Mouse (Mus musculus): ENCODE measurements around the gene Mbnl2. TPM values are rescaled to one million over a fixed set of nuclear protein-coding genes. Genes with fewer than 3 reads are reported as not detected.

Mbnl2 gene
- total RNA-seq, 4 experiments from 2014 or later = 236 to 260 (median 252) TPM

DNA sequence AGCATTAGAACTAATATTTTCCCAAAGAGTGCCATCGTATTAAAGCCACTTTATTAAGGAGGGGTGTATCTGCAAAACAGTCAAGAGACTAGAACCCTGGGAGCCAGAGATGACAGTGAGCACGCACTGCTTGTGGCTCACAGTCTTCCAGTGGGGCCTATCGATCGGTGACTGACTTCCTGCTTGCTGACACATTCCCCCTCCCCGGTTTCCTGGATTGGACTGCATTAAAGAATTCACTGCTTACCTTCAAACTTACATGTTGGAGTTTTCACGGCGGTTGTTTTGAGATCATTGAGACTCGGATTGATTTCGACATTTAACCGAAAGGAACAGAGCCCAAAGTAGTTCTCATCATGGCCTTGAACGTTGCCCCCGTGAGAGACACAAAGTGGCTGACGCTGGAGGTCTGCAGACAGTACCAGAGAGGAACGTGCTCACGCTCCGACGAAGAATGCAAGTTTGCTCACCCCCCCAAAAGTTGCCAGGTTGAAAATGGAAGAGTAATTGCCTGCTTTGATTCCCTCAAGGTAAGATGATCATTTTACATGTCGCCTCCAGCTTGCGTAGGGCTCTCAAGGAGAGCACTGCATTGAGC lies 49.5 kb downstream of the Mbnl2 start:
- no peak for DNase-seq (ENCODE audit: low spot score)

DNA sequence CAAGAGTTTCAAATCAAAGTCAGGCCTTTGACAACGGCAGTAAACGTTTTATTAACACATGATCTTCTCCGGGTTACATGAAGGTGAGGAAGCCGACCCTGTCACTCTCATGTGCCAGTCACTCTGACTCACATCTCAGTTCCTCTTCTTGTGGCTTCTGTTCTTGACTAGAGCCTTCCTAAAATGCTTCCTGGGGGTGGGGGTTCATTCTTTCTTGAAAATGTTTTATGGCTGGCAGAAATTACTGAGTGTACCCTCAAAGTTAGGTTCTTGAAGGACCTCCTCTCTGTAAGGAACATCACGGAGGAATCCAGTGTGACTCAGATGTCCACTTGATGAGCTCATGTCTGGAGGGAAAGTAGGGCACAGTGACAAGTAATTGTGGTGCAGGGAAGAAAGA lies 50.2 kb downstream of the Mbnl2 start:
- DNase-seq (ENCODE audit: low spot score) = no peak

DNA sequence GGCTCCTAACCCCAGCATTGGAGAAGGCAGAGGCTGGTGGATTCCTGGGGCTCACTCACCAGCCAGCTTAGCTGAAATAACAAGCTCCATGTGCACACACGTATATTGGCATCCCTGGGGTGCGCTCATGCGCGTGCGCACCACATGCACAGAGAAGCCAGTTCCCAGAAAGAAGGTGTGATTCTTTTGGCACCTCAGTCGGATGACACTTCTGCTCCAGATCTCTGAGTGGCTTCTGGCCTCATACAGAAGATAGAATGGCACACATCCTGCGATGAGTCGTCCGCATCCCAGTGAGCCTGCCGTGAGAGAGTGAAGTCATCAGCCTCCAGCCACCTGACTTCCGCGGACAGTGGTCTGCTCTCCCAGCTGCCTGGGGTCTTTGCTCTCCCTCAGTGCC lies 55.0 kb downstream of the Mbnl2 start:
- no peak for DNase-seq (ENCODE audit: low spot score)

DNA sequence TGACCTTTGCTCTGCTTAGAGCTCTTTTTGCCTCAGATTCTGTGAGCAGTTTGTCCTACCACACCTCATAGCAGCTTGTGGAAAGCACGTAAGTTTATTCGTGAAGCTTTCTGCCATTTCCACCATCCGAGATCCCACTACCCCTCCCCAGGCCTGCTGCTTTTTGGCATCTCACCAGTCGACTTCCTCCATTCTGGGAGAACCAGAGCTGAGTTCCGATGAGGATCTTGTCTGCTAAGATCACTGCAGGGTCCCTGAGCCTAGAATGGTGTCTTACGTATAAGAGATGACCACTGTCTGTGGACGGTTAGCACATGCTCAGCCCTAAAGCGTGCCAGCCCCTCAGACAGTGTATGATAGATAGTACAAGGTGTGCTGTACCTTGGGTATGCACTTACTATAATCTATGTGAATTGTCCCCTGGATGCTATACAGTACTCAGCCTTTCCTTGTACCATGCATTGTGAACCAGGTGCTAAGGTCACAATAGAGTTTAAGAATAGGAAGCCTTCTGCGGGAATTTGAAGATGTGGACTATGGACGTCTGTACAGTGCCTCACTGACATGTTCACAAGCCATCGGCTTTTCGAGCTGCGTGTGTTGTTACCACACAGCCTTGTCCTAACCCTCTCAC lies 55.5 kb downstream of the Mbnl2 start:
- DNase-seq (ENCODE audit: low spot score) = no peak

DNA sequence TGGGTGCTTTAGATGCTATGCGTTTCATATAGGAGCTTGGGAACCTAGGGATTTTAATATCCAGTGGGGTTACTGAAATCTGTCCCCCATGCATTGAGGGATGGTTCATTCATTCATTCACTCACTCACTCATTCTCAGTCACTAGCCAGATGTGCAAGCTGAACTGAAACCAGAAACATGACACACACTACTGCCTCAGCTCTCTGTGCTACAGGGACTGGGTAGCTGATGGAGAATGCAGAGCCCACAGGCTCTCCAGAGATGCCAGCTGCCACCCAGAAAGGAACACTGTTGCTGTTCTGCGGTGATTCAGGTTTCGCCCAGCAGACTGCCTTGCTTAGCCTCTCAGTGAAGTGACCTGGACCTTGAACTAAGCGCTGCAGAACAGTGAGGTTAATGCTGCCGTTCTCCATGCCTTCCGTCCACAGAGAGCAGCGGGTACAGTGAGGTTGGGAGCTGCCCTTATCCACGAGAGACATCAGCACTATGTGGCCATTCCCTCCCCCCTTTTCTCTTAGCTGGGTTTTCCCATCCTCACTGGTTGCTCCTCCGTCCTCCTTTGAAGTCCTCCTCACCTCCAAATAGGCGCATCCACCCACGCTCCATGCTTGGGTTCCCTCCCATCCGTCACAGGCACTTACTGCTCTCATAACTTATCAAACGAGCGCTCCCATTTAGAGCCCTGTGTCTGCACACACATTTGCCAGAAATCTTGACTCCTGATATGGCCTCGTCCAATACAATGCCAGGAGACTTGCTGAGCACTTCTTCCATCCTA lies 58.2 kb downstream of the Mbnl2 start:
- DNase-seq (ENCODE audit: low spot score) = no peak

DNA sequence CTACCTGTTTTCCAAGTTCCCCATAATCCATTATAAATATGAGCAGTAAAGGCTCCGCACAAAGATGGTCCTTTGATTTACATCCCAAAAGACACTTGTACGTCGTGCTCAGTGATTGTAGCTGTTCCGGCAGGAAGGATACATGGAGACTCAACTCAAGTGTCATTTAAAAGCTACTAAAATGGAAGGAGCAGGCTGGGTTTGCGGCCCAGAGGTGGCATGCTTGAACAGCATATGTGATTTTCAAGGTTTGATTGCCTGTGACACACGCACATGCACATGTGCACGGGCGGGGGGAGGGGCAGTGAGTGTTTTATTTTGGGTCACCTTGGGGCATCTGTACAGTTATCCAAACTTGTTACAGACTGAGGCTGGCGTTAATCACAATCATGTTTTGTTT lies 59.9 kb downstream of the Mbnl2 start:
- DNase-seq (ENCODE audit: low spot score) = no peak

DNA sequence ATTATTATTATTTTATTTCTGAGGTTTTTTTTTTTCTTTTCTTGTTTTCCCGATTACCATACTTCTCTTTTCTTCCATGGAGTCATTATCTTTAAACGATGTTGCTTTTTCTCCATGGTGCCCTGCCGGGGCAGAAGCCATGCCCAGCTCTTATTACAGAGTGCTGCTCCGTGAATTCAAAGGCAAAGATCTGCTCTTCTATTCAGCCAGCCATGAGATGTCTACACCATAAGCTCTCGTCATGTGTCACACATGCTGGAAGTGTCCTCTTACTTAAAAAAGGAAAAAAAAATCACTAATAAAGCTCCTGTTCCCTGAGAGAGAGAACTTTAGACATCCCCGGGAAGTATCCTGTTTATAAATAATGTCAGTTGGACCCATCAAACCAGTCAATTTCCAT lies 60.4 kb downstream of the Mbnl2 start:
- no peak for DNase-seq (ENCODE audit: low spot score)

DNA sequence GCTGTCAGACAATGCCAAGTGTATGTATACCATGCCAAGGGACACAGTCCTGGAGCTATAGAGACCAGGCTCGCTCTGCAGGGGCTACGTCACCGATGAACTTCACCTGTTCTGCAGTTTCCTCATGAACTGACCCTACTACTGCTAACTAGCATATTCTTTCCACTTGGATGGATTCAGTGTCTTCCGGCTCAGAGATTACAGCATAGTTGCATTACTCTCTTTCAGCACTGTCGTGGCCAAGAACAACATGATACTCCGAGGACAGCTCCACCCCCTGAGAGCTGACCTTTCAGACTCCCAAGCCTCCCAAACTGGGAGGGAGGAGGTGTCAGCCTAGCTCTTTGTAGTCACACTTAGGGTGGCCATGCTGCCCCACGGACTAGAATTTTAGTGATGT lies 60.9 kb downstream of the Mbnl2 start:
- DNase-seq (ENCODE audit: low spot score) = peak; percentile 87

DNA sequence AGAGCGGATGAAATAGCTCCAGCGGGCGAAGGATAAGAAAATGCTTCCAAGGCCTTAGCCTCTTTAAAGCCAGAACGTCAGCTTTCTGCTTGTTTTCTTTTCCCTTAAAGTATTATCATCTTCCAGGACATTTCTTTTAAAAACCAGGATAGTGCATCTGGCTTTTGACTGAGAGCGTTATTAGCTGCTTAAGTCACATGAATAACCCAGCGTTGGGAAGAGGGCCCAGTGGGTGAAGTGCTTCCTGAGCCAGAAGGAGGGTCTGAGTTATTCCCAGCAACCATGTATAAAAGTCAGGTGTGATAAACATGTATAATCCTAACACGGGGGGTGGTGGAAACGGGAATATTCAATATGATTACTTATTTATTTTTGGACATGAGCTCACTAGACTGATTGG lies 61.4 kb downstream of the Mbnl2 start:
- no peak for DNase-seq (ENCODE audit: low spot score)

DNA sequence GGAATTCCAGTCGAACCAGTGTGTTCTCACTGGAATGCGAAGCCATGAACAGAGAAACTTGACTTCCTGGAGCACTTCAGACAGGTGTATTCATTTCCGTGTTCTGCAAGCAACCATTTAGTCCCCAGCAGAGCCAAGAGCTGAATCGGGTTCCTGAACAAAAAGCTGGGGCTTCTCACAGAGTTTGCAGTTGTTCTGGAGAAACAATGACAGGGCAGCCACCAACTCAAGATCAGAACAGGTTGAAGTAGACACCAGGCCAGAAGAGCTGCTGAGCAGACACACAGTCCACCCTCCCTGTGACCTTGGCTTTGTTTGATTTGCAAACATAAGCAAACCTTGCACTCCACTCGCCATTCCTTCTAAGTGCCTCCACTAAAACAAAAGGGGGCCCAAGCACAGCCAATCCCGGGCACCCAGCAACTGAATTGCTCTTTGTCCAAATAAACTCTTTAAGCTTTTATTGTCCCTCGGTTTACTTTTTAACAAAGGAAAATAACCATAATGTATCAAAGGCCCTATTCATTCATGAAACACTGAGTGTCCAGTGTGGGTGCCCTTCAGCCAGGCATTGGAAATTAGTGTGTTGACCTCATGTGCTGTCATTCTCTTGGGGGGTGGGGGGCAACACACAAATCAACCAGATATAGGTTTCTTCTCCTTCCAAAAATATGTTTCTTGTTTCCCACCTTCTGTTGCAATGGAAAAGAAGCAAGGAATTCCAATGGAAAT lies 62.4 kb downstream of the Mbnl2 start:
- no peak for DNase-seq (ENCODE audit: low spot score)

DNA sequence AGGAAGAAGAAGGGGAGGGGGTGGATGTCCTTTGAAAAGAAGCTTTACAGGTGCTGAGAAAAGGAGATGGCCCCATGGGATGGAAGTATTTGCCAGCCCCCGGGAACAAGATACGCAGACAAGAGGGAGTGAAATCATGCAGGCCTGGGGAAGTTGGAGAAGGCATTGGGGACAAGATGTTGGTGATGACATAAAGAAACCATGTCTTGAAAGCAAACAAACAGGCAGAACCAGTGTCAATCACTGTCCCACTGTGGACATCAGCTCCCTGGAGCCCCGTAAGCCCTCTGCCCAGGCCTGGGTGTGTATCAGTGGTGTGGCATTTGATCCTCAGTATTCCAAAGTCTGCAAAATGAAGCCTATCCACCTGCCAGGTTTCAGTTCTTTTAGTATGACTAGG lies 63.2 kb downstream of the Mbnl2 start:
- DNase-seq (ENCODE audit: low spot score) = no peak

DNA sequence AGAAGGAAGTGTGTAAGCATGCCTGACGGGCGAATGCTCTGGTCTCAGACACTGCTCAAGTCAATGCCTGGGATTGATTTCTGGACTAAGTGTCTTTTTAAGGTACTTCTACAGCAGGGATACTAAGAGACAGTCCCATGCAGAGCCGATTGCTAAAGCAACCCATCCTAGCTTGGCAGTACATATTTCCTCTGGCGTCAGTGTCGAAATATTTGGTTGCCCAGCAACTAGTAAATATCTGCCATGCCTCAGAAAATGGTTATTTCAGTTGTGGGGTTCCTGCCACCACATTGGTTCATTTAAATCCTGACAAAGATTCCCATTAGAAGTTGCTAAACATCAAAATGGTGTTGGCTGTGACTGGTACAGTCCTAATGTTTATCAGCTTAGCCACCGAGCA lies 66.4 kb downstream of the Mbnl2 start:
- DNase-seq (ENCODE audit: low spot score) = peak; percentile 69

DNA sequence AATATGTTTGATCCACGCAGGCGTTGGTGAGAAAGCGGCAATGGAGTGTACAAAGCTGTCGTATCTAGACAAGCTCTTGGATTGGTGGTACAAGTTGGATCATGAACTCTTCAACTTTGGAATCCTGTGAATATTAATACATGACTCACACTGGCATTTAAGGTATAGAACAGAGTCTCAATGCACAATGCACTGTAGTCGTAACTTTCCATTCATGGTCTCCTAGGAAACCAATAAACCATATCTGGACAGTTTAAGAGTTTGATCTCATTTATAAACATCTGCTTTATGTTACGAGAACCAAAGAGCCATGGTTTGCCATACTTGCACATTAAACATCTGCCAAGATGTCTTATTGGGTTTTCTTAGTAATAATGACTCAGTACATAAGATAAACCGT lies 66.9 kb downstream of the Mbnl2 start:
- no peak for DNase-seq (ENCODE audit: low spot score)

DNA sequence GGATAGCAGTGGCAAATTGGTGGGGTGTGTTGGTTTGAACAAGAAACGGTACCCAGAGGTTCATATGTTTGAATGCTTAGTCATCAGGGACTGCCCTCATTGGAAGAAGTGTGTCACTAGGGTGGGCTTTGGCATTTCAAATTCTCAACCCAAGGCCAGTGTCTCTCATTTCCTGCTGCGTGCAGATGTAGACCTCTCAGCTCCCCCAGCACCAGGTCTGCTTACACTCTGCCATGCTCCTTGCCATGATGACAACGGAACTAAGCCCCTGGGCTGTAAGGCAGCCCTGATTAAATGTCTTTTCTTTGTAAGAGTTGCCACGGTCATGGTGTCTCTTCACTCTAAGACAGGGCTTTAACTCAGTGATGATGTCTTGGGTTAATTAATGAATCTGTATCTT lies 69.2 kb downstream of the Mbnl2 start:
- no peak for DNase-seq (ENCODE audit: low spot score)

DNA sequence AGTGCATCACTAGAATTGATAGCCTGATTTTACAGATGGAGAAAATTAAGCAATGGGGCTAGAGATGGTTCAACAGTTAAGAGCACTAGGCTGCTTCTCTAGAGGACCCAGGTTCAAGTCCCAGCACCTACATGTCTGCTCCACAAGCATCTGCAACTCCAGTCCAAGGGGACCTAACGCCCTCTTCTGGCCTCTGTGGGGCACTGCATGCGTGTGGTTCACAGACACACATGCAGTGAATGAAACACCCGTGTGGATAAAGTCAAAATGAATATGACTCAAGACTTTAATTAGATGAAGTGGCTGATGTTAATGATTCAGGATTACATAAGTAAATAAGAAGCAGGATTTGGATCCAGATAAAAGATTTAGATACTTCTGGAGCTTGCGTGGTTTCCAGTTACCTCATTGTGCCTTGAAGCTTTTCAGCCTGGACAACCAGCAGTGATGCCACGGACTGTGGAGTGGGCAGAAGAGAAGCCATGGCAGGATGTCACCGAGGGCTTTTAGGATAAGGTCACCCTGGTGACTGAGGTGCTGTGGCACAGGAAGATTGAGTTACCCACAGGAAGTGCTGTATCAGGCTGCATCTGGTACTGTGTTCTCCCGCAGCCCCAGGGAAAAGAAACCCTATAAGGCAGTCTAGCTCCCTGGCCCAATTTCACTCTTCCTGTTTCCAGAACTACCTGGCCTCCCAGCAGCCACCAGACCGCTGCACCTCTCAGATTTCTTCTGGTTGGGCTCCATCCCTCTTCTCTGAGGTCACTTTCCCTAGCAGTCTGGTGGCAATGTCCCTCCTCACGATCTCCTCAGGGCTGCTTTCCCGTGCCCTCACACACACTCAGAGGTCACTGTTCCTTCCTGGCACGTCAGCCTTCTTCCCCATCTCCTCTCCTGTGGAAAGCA lies 72.2 kb downstream of the Mbnl2 start:
- no peak for DNase-seq (ENCODE audit: low spot score)

DNA sequence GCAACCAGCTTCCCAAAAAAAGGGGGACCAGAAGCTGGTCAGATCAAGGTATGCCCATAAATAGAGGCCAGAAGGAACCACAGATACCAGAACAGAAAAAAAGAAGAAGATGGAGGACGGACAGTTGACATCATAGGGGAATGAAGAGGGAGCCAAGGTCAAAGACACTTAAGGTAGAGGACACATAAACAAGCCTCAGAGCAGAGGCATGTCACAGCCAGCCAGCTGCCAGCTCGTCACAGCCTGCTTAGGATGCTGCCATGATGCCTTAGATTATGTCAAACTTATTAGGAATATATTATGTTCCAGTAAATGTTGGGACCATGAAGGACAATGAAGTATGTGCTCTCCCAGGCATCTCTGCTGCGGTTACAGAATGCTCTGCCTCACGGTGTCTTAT lies 73.9 kb downstream of the Mbnl2 start:
- no peak for DNase-seq (ENCODE audit: low spot score)

DNA sequence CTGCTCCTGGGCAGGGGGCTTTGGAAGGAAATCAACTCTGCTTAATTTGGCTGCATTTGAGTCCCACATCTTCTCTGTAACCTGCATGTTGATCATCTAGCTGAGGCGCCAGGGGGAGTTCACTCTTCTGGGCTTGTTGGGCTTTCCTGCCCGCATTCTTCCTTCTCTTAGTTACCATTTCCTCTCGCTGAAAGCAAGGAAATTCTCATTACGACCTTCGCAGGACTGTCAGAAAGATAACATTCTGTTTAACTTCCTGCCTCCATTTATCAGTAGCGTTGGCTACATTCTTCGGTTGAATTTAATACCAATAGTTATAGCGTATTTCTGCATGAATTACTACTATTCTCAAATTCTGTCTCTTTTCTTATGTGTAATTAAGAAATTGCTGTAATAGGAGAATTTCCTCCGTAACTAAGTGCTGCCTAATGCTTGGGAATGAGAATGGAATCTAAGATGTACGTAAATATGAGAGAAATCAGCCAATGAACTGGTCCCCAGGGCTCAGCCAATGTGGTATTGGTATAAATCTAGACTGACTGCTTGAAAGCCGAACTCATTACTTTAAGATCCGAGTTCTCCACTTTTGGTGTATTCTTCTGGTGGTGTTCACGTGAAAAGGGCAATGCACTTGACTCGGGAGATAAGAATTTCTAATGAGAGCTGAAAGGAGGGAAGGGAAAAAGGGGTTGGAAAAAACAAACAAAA lies 76.8 kb downstream of the Mbnl2 start:
- no peak for DNase-seq (ENCODE audit: low spot score)

DNA sequence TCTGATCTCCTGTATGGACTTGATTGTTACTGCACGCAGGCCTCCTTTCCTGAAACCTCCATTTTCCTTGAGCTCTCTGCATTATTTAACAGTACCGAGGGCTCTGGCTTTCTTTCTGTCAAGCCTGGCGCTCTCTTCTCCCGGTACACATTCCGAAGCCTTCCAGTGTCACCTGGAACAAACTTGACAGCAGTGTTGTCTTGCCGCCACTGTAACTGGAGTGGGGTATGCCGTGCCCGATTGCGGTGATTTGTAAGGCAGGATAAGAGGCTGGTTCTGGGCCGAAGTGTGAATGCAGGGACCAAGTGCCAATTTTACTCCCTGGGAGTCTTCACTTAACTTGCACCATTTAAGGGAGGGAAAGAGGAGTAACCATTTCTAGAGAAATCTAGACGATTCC lies 77.7 kb downstream of the Mbnl2 start:
- no peak for DNase-seq (ENCODE audit: low spot score)

DNA sequence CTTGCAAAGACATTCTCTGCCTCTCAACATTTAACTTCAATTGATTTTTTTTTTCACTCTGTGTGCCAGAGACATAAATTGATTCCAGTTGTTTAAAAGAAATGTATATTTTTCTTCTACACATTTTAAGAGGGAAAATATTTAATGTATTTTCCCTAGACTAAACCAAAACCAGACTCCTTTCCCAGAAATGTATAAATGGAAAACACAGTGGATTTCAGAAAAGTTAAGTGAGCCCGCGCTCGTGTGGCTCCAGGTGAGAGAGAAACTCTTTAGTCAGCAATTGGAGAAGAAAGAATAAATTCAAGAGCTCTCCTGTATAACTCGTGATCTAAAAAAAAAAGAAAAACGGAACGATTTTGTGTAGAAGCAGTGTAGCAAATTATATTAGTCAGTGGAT lies 79.1 kb downstream of the Mbnl2 start:
- DNase-seq (ENCODE audit: low spot score) = no peak

DNA sequence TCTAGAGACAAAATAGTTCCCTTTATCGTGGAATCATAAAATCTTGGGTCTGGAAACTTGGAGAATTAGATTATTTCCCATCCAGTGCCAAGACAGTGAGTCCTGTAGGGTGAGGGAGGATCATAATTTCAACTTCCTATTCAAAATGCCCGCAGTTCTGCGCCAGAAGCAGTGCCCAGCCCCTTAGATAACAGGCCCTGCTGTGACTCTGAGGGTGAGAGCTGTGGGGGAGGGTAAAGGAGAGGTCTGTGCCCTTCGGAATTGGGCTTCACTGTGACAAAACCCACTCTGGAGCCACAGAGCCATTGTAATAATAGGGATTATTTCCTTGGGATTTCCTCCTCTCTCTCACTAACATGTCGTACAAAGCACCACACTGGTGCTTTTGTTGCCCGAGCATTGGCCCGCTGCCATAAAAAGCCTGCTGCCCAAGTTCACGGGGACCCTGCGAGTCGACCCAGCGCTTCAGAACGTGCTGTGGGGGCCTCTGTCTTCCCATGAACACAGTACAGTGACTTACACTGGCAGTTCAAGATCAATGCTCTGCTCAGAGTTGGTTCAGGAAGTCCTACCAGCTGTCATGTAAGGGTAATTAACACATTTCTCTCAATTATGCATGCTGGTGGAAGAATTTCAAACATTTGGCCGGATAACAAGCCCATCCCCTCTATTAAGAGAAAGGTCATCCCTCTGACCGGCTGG lies 79.7 kb downstream of the Mbnl2 start:
- DNase-seq (ENCODE audit: low spot score) = no peak
